Mouse (Mus musculus) limb, embryonic 12.5 days (tissue): ENCODE data around the gene Lmcd1. TPM values are rescaled to one million over a fixed set of nuclear protein-coding genes. Genes with fewer than 3 reads are reported as not detected.
A peak's percentile ranks its signal among the peaks of the same experiment; 100 is the strongest.
"Not testable (repeated sequence)": the region's sequence is repeated elsewhere in the genome, so short reads cannot be mapped to it uniquely, and the experiment has no call there.

ENCODE experiments used
- ATAC-seq: fragments of 200-750 bp; cut with Nextera tagmentation; 2 replicates; pipeline ENCODE4 v1.8.0; 2017; ENCODE audit warnings: low read depth, moderate TSS enrichment; ENCODE audit not compliant: insufficient number of reproducible peaks, insufficient read depth, low FRiP score, low TSS enrichment
- H3K27ac ChIP-seq: fragments of 300-500 bp; sonication (generic); 2 replicates; pipeline ENCODE4 v1.5.1; 2016; ENCODE audit warnings: mild to moderate bottlenecking, moderate library complexity
- H3K27me3 ChIP-seq: fragments of 300-500 bp; sonication (generic); 2 replicates; pipeline ENCODE4 v1.6.1; 2016; ENCODE audit warnings: mild to moderate bottlenecking, moderate library complexity
- H3K36me3 ChIP-seq: fragments of 300-500 bp; sonication (generic); 2 replicates; pipeline ENCODE4 v1.6.1; 2016; ENCODE audit warnings: mild to moderate bottlenecking, moderate library complexity
- H3K4me1 ChIP-seq: fragments of 300-500 bp; sonication (generic); replicated peaks from 2 replicates; pipeline ENCODE4 v1.6.1; 2016
- H3K4me2 ChIP-seq: fragments of 300-500 bp; sonication (generic); 2 replicates; pipeline ENCODE4 v1.6.1; 2016; ENCODE audit warnings: mild to moderate bottlenecking, moderate library complexity
- H3K4me3 ChIP-seq: fragments of 300-500 bp; sonication (generic); replicated peaks from 2 replicates; pipeline ENCODE4 v1.5.1; 2016; ENCODE audit warnings: mild to moderate bottlenecking
- H3K9ac ChIP-seq: fragments of 300-500 bp; sonication (generic); replicated peaks from 2 replicates; pipeline ENCODE4 v1.6.1; 2016; ENCODE audit warnings: mild to moderate bottlenecking, moderate library complexity
- H3K9me3 ChIP-seq: fragments of 300-500 bp; sonication (generic); 2 replicates; pipeline ENCODE4 v1.6.1; 2016; ENCODE audit warnings: mild to moderate bottlenecking, moderate library complexity
- WGBS: fragments of 180-500 bp; shearing (Covaris S2); methylation state at CpG from one replicate; pipeline ENCODE4 v1.1.7; 2016; 5-methylcytosine and 5-hydroxymethylcytosine counted together
- polyA plus RNA-seq: library from polyadenylated mRNA; unstranded; fragments of >200 nt; fragmentation: Nextera tagmentation; extraction: Ambion mirVana; gene quantifications from 2 replicates; pipeline ENCODE4 v1.2.1, GENCODE M21; 2016

Gene Lmcd1
- polyA plus RNA-seq = 10.0 and 11.9 TPM in 2 replicates

DNA sequence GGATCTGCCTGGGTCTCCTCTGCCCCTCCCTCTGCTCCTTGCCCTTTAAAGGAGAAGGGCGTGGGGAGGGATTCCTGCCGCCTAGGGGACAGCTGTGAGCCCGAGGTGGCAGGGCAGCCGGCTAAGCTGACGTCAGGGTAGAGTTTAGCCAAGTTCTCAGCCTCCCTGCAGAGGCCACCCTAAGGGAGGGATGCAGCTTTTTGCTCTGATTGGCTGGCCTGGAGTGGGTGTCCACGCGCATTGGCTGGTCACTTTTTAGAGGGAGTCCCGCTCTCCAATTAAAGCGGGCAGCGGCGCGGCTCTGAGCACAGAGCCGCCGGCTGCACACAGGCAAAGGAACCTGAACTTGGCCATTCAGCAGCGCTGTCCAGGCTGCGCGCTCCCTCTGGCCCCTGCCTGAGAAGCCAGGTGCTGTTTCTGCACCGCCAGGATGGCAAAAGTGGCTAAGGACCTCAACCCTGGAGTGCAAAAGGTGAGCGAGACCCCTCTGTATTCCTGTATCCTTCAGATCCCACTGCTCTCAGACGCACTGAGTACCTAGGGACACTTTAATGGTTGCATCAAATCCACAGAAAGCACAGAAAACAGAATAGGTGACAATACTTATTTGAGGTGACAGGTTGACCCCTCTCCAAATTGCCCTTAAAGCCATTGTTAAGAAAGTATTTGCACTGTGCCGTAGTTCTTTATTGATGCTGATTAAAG, at the start of gene Lmcd1:
TSS of gene Lmcd1 (plus strand) at position 258 of the 705 bp plus-strand sequence.
- Histone ChIP-seq H3K9ac (no peak within 1 kb of the TSS; the same call in 1 of the 2 replicates), H3K36me3 (no peaks in the 10 kb centered on the region), H3K4me2 (peak within 1 kb of the TSS; percentile 57), H3K27ac (peak within 1 kb of the TSS; percentile 83), H3K4me1 (peaks cover 24% of the 10 kb centered on the region), H3K27me3 (0 out of 2 replicates have a peak, but pooled peaks cover 5% of the 10 kb centered on the region), H3K9me3 (no peaks in the 10 kb centered on the region), H3K4me3 (peak within 1 kb of the TSS; percentile 32)
- ATAC-seq = peak; percentile 91
- 3% methylated on average over 21 of the region's 21 CpGs for WGBS

DNA sequence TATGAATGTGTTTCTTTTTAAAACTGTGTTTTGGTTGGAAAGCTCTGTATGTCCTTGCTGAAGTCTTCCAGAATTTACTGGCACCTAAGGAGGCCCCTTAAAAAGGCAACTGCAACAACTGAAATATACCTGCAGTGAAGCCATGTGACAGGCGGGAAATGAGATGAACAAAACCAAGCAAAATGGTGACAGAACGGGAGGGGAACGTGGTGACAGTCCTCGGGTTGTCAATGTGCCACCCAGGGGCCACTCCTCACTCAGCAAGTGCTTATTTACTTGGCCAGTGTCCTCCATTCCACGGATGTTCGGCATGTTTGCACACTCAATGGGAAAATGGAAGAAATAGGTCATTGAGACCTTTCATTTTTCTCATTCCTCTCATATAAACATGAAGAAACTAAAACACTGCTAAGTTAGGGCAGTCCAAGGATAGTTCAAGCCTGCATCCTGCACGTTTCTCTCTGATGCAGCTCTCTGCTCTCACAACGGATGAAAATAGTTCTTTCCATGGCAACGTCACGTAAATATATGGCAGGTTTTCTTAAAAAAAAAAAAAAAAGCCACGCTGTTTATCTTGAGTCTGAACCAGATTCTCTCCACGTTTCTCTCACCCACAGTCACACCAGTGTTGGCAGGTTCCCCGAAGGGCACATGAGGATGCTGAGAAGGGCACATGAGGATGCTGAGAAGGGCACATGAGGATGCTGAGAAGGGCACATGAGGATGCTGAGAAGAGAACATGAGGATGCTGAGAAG, 49.5 kb upstream of the Lmcd1 start:
- no peak overlapping the region for H3K4me3 ChIP-seq
- ATAC-seq = no peak
- H3K36me3 ChIP-seq = no peaks in the 10 kb centered on the region
- no peaks in the 10 kb centered on the region for H3K9me3 ChIP-seq
- H3K4me2 ChIP-seq = no peak overlapping the region
- no peak overlapping the region for H3K27ac ChIP-seq
- no peaks in the 10 kb centered on the region for H3K27me3 ChIP-seq
- whole genome bisulfite sequencing = 78% methylated on average over 13 of the region's 13 CpGs
- no peaks in the 10 kb centered on the region for H3K4me1 ChIP-seq
- no peak overlapping the region for H3K9ac ChIP-seq

DNA sequence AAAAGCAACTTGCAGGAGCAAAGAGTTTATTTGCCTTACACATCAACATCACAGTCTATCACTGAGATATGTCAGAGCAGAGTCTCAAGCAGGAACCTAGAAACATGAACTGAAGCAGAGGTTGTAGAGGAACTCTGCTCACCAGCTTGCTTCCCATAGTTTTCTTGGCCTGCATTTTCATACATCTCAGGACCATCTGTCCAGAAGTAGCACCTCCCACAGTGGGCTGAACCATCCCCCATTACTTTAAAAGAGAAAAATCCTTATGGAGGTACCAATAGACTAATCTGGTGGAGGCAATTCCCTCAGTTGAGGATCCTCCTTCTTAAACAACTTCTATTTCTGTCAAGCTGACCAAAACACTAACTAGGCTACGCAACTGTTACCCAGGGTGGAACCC, 36.8 kb upstream of the Lmcd1 start:
- no peaks in the 10 kb centered on the region for H3K27me3 ChIP-seq
- H3K4me3 ChIP-seq = no peak overlapping the region
- 83% methylated on average over 1 of the region's 1 CpGs for WGBS
- no peaks in the 10 kb centered on the region for H3K36me3 ChIP-seq
- no peaks in the 10 kb centered on the region for H3K4me1 ChIP-seq
- no peak overlapping the region for H3K4me2 ChIP-seq
- ATAC-seq = no peak
- H3K9ac ChIP-seq = no peak overlapping the region
- H3K9me3 ChIP-seq = no peaks in the 10 kb centered on the region
- H3K27ac ChIP-seq = no peak overlapping the region

DNA sequence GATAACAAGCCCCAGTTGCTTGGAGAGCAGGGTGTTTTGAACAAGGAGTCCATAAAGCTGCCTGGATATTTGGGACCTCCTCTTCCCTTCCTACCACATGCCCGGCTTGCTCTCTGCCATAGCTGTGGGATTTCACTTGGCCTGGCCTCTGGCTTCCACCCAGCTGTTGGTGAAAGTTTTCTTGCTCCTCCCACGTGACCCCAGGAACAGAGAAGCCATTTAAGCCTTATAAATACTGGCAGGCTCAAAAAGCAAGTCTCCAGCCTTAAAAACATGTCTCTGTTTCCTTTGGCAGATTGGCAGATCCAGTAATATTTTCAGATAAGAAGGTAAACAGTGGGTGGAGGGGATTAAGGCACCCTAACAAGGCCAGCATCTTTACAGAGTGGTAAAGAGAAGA, 31.3 kb upstream of the Lmcd1 start:
- Histone ChIP-seq H3K4me1 (no peaks in the 10 kb centered on the region), H3K27me3 (no peaks in the 10 kb centered on the region), H3K27ac (no peak overlapping the region), H3K36me3 (no peaks in the 10 kb centered on the region), H3K4me2 (no peak overlapping the region), H3K9ac (no peak overlapping the region), H3K4me3 (no peak overlapping the region), H3K9me3 (no peaks in the 10 kb centered on the region)
- WGBS = 77% methylated on average over 2 of the region's 2 CpGs
- no peak for ATAC-seq

GRCm38 (mm10) chr6:112245639-112246038, 27.9 kb upstream of the Lmcd1 start:
- WGBS = 73% methylated on average over 4 of the region's 4 CpGs
- H3K4me3 ChIP-seq = no peak overlapping the region
- no peak for ATAC-seq
- no peaks in the 10 kb centered on the region for H3K36me3 ChIP-seq
- no peaks in the 10 kb centered on the region for H3K4me1 ChIP-seq
- no peaks in the 10 kb centered on the region for H3K9me3 ChIP-seq
- H3K4me2 ChIP-seq = no peak overlapping the region
- H3K27me3 ChIP-seq = no peaks in the 10 kb centered on the region
- H3K27ac ChIP-seq = no peak overlapping the region
- no peak overlapping the region for H3K9ac ChIP-seq

- Histone ChIP-seq H3K4me2 (no peak overlapping the region), H3K9ac (no peak overlapping the region), H3K27me3 (no peaks in the 10 kb centered on the region), H3K4me3 (no peak overlapping the region), H3K36me3 (no peaks in the 10 kb centered on the region), H3K4me1 (no peaks in the 10 kb centered on the region), H3K9me3 (no peaks in the 10 kb centered on the region), H3K27ac (no peak overlapping the region)
- 65% methylated on average over 1 of the region's 1 CpGs for WGBS
- ATAC-seq = no peak
These were observed 26.9 kb upstream of the Lmcd1 start for GRCm38 (mm10) chr6:112246636-112247035.

- H3K9me3 ChIP-seq, H3K27me3 ChIP-seq, H3K4me2 ChIP-seq, H3K36me3 ChIP-seq, H3K9ac ChIP-seq, H3K27ac ChIP-seq, H3K4me3 ChIP-seq, ATAC-seq, H3K4me1 ChIP-seq: not testable (repeated sequence)
- WGBS = 83% methylated on average over 3 of the region's 3 CpGs
These were observed 19.6 kb upstream of the Lmcd1 start for GRCm38 (mm10) chr6:112253943-112254342.

- ATAC-seq = no peak
- Histone ChIP-seq H3K27me3 (no peaks in the 10 kb centered on the region), H3K4me1 (no peaks in the 10 kb centered on the region), H3K4me3 (no peak overlapping the region), H3K9me3 (no peaks in the 10 kb centered on the region), H3K27ac (no peak overlapping the region), H3K4me2 (no peak overlapping the region), H3K36me3 (no peaks in the 10 kb centered on the region), H3K9ac (no peak overlapping the region)
- 81% methylated on average over 2 of the region's 2 CpGs for WGBS
These were observed 18.6 kb upstream of the Lmcd1 start for GRCm38 (mm10) chr6:112254967-112255366.

GRCm38 (mm10) chr6:112255388-112256225, 18.0 kb upstream of the Lmcd1 start:
- Histone ChIP-seq H3K27me3 (no peaks in the 10 kb centered on the region), H3K4me1 (no peaks in the 10 kb centered on the region), H3K4me3 (no peak overlapping the region), H3K27ac (no peak overlapping the region), H3K9me3 (no peaks in the 10 kb centered on the region), H3K9ac (no peak overlapping the region), H3K36me3 (no peaks in the 10 kb centered on the region), H3K4me2 (no peak overlapping the region)
- WGBS = 79% methylated on average over 11 of the region's 11 CpGs
- ATAC-seq = no peak

GRCm38 (mm10) chr6:112256599-112256998, 17.0 kb upstream of the Lmcd1 start:
- Histone ChIP-seq H3K9ac (no peak overlapping the region), H3K4me3 (no peak overlapping the region), H3K9me3 (no peaks in the 10 kb centered on the region), H3K27ac (no peak overlapping the region), H3K36me3 (no peaks in the 10 kb centered on the region), H3K27me3 (no peaks in the 10 kb centered on the region), H3K4me1 (no peaks in the 10 kb centered on the region), H3K4me2 (no peak overlapping the region)
- no peak for ATAC-seq
- 91% methylated on average over 6 of the region's 6 CpGs for WGBS

- H3K4me3 ChIP-seq = no peak overlapping the region
- no peaks in the 10 kb centered on the region for H3K27me3 ChIP-seq
- H3K4me2 ChIP-seq = no peak overlapping the region
- ATAC-seq = no peak
- no peaks in the 10 kb centered on the region for H3K9me3 ChIP-seq
- no peak overlapping the region for H3K9ac ChIP-seq
- H3K4me1 ChIP-seq = no peaks in the 10 kb centered on the region
- H3K36me3 ChIP-seq = no peaks in the 10 kb centered on the region
- no peak overlapping the region for H3K27ac ChIP-seq
These were observed 12.5 kb upstream of the Lmcd1 start for GRCm38 (mm10) chr6:112261089-112261488.
